Mouse (Mus musculus) kidney, postnatal 14 days (tissue): ENCODE data around the gene Gm37240.

Experiments used
- DNase-seq: peaks from one replicate; pipeline ENCODE4 v3.0.0; 2022; ENCODE audit warnings: mixed read lengths

The Gm37240 gene

DNA sequence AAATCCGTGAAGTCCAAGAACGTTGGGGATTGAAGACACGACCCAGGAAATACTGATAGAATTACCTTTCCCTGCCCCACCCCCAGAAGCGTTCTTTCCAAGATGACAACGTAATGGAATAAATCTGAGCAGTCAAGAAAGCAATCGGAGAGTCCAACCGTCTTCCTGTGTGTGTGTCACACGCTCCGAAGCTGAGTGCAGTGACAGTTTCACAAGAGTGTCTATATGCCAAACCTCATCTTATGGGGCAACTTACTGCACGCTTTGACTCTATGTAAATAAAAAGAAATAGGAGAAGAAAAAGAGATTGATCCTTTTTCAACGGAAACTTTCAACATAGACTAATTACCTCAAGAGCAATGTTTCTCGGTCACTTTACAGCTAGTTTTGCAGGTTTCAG is 715.2 kb downstream of the Gm37240 start:
- no peak for DNase-seq

DNA sequence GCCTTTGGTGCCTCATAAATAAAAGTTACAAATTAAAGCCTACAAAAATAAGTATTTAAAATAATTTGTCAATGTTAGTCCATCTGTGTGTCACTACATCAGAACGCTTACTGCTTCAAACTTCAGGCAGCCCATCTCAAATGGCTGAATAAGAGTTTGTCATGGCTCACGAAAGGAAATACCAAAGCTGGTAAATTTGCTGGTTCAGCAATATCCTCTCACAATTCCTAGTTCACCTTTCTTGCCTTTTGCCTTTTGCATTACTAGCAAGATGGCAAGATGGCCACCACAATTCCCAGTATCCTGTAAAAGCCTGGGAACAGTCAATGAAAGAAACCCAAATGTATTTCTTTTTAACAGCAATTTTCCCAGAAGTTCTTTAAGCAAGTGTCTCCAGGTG is 718.5 kb downstream of the Gm37240 start:
- DNase-seq: no peak

DNA sequence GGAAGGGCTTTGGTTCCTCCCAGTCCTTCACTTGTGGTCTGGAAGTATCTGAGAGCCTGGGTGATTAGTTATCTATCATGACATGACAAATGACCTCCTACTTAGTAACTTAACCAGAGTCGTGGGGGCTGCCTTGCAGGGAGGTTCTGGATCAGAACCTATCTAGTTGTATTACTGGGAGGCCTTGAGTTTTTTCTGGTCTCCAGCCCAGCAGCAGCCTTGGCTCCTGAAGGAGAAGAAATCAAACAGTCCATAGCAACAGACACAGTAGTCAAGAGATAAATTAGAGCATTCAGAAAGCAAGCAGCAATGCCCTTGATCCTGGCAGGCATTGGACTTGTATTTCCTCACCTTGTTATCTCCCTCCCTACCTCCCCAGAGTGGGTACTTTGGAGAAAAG is 722.4 kb downstream of the Gm37240 start:
- DNase-seq: no peak

DNA sequence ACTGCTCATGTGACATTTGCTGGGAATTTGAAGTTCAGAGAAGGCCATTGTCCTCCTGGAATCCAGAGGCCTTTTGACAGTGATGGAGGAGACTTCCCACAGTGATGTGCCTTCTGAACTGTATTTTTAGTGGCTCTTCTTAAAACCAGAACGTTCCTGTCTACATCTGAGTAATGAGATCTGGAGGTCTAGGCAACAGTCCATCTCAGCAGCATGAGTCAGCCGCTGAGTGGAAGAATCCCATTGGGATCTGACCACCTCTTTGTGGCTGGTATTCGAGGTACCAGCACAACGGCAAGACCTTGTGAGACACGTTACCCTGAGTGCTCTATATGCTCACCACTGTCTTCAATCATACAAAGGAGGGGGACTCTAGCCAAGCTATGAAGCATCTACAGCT is 723.9 kb downstream of the Gm37240 start:
- no peak for DNase-seq

DNA sequence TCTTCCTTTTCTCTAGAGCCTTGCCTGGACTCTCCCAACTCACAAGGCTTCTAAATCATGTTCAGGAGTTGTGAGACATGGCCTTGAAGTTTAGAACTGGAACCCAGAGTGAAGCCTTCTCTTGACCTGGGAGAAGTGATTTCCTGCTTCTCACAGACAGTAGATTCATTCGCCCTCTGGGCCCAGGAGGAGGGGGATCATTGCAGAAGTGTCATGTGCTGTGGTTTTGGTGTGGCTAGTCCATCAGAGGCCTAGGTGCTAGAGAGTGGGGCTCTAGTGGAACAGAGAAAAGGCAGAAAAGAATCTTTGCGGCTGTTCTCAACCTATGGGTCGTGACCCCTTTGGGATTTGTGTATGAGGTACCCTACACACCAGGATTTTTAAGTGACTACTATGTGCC is 724.9 kb downstream of the Gm37240 start:
- DNase-seq: no peak

DNA sequence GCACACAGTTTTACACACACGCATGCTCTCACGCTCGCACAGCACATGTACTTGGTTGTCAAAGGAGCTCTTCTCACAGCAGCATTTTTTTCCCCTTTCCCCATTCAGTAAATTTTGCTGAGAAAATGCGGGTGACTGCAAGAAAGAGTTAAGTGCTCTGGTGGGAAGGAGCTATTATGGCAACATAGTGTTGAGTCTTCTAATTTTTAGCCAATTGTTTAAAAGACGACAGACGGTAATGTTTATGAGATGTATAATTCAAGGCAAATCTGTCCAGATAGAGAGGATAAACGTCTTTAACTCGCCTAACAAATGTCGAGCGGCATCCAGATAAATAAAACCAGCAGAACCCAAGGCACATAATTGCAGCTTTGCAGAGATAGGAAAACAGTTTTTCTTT is 726.5 kb downstream of the Gm37240 start:
- DNase-seq: no peak

DNA sequence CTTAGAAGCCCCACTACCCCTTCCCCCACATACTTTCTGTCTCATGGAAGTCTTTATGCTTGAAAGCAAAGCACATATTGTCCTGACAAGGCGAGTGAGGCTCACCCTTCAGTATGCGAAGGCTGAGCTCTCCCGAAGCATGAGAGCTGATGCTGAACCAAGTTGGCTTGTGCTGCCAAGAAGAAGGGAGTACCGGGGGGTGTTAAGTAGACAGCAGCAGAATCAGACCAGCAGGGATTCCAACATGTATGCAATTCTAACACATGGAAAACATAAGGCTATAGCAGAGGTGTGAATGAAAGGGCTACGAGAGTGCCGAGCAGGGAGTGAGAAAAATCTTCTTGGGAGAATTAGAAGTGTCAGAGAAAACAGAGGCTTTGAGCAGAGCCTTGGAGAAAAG is 727.7 kb downstream of the Gm37240 start:
- no peak for DNase-seq

DNA sequence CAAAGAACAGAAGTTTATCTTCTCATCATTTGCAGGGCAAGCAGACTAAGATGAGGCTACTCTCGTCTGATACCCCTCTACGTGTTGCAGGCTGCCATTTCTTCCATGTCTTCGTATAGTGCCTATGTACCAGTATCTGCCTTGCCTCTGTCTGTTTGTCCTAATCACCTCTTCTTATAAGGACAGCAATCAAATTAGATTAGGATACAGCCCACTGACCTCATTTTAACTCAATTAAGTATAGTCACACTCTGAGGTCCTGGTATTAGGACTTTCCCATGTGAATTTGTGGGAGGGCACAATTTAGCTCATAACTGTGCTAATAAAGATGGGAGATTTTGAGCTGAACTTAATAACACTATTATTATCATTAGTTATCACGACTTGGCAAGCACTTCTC is 738.5 kb downstream of the Gm37240 start:
- no peak for DNase-seq

DNA sequence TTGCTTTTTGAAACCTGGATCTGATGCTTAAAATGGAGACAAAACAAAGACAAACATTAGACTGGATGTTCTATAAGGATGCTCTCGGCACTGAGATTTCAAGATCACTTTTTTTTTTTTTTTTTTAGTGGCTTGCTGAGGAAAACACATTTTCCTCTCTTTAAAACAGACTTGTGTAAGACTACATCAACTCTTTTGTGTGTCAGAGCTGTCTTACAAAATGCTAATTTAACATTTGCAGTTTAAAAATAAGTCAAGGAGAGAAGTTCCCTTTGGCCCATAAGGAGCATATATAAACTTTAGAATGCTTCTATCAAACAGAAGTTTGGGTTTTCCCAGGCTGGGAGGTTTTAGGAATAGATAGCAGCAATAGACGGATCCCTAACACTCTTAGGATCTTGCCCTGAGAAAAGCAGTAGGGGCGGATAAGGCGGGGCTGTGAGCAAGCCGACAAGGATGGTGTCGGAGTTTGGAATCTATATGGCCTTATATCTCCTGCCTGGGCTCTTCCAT is 739.2 kb downstream of the Gm37240 start:
- DNase-seq: no peak

DNA sequence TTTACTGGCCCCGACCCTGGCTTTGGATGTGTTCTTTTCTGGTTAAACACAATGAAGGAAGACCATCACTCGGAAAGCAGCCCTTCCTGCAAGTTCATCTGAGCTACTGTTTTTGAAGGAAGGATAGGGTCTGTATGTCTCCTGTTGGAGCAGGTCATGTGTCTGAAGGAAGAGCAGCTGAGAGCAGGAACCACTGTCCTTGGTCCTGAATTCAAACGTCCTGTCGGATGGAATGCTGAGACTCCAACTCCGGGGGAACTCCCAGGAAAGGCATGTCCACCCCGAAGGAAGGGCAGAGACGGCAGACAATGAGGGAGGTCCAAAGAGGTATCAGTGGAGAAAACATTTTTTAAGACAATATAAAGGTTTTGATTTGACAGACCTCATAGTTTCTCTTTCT is 741.8 kb downstream of the Gm37240 start:
- DNase-seq: peak; percentile 23

DNA sequence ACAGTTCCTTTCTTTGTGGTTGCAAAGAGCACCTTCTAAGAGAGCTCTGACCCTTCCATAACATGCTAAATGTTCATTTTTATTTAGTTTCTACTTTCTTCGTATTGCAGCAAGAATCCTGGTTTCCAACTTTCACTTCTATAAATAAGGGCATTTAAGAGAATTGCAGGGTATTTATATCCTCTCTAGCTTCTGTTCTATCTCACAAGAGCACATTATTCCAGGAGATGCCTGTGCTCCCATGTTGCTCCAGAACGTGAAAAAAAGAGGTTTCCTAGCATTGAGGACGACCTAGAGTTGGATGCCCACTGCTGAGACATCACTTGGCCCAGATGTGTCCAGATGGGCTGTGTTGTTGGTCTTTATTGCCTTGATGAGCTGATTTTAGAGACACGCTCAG is 742.2 kb downstream of the Gm37240 start:
- DNase-seq: no peak

DNA sequence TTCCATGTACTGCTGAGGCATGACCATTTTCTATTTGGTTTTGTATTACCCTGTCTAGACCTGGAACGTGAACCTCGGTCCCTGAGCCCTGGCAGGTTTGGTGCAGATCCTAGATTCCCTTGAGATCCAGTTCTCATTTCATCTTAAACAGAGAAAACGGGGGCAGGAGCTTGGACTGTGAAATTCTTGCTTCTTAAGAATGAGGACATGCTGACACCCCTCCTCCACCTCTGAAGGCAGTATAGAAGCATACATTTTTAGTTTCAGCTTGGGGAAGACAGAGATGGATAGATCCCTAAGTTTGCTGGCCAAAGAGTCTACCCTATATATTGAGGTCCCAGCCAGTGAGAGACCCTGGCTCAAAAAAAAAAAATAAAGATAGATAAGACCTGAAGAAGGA is 742.9 kb downstream of the Gm37240 start:
- no peak for DNase-seq

DNA sequence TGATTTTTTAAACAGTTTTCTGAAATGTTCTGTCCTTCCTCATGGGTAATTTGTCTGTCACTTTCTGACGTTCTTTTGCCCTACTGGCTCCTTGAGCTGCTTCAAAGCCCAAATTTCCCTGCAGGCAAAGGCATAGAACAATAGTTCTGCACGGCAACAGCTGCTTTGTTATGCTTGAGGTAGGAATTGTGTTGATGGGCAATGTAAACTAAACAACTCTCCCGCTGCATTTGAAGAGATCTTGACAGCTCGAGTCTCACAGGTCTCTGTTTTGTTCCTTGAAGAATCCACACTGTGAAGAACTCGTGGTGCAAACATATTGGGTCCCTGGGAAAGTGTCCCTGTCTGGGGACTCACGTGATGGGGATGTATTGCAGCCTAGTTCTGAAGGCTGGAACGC is 746.8 kb downstream of the Gm37240 start:
- no peak for DNase-seq

DNA sequence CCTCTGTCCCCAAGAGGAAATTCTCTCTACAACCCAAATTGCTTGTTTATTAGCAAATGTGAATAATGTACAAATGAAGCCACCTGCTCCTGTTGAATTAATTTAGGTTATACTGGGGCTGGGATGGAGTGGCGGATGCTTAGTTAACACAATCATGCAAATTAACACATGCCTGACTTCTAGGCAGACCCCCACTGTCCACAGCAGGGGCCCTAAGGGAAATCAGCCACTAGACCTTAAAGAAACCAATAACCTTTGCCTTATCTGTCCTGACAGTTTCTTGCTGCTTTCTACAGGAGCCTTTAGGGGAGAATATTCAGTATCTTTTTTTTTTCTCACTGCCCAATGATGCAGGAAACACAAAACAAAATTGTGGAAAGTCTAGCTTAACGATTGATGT is 748.9 kb downstream of the Gm37240 start:
- no peak for DNase-seq

DNA sequence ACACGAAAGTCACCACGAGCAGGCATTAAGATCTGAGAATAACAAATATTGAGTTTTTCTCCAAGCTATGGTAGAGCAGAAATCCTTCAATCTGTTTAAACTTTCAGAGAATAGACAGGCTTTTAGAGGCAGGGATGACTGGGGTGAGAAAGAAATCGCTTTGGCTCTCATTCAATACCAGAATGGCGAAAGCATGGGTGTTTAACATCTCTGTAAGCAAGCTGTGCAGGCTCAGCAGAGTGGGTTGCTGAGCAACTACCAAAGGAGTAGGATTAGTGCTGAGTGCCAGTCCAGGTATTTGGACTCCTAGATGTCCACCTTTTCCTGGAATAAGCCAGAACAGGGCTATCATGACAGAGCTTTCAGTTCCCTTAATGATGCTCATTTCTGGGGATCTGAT is 753.8 kb downstream of the Gm37240 start:
- DNase-seq: no peak

DNA sequence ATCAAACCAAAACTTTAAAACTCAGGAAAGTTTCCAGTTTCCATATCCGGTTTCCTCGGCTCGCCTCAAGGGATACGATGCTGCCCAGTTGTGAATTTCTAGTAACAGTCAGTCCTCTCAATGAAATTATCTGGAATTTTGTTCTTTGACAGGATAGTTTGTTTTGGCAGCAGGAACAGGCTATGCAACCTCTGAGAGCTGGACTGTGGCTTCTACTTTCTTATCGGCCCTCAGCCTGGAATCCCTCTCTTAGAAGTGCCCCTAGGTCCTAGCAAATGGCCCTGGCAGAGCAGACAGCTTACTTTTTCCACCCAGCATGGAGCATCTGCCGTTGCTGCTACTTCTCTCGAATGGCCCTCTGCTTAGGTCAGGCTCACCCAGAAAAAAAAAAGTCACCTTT is 755.4 kb downstream of the Gm37240 start:
- DNase-seq: no peak

DNA sequence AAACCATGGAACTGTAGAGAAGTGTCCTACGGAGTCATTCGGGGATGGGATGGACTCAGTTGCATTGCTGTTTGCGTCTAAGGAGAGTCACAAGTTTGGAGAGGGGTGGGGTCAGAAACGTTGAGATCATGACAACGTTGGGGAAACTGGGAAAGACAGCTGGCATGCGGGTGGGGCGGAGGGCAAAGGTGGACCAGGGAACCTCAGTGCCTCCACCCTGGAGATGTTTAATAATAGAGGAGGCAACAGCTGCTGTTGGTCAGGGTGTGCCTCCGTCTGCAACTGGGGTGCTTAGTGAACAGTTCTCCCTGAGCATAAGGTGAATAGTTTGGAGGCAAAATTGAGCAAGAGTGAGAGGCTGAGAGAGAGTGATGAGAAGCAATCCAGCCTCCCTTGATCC is 758.8 kb downstream of the Gm37240 start:
- no peak for DNase-seq

DNA sequence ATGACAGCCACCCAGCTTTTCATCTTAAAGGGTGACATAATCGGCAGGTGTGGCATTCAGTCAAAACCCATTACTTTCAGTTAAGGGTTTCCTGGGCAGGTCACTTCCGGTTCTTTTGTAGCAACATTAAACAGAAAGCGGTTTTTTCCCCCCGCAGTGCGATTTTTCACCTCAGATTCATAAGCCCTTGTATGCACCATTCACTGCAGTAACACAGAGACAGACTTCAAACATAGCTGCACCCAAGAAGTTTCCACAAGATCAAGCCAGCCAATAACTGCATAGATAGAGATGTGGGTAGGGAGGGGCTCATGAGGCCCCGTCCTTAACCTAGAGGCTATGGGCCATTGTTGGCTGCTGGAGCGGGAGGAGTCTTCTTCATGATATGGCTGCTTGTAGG is 760.3 kb downstream of the Gm37240 start:
- DNase-seq: no peak

DNA sequence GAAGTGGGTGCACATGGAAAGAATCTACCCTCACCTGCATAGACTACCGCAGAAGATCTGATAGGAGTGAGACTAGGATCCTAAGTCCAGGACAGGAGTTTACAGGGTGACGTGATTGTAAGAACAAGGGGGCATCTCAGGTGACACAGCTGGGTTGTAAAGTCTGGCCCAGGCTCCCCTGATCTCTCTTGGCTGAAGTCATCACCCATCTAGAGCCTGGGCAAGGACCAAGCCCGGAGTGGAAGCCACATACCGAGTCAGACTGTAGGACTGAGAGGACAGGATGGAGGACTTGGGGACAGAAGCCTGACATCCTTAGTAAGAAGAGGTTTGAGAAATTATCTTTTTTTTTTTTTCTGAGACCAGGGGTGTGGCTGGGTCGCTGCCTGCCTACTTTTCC is 761.8 kb downstream of the Gm37240 start:
- DNase-seq: no peak

DNA sequence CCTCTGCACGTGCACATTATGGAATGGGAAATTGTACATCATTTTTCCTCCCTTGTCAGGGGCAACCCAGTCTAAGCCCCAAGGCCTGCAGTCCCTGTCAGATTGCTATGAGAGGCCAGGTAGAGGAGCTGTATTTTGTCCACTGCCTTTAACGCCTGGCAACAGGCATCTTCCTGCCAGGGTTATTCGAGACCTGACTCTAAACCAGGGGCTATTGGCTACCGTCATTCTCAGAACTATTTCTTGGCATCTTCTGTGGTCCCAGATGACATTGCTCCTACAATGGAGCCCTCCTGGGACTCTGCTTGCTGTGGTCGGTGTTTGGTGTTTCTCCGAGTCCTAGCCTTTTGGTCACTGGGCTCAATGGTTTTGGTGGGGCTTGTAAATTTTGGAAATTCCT is 762.4 kb downstream of the Gm37240 start:
- DNase-seq: no peak

DNA sequence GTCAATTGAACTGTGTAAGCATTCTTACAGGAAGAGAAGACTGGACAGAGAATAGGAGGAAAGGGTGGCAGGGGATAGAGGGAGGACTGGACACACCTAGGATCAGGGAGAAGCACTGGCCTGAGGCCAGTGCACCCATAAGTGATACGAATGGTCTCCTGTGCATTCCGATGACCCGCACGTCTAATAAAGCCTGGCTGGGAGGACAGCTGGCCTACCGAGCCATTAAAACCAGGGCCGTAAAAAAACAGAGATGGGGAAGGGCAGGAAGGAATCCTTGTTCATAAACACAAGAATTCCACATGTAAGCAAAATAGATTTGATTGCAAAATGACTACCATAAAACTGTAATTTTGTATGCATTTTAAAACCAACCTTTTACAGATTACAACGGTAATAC is 762.9 kb downstream of the Gm37240 start:
- DNase-seq: no peak

DNA sequence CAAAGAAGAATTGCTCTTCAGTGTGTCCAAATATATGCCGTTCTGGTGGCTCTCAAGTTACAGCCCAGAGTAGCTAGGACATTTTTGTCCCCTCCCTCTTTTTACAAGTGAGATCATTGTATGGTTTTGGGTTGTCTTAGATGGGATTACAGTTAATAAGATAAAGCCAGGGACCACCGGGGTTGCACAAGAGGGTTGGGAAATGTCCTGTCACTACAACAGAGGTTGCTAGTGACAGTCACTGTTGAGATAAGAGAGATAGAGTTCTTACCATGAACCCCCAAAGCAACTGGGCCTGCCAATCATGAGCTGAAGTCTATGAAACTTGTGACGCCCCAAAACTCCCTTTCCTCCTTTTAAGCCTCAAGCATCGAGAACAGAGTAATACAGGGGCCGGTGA is 769.6 kb downstream of the Gm37240 start:
- no peak for DNase-seq

DNA sequence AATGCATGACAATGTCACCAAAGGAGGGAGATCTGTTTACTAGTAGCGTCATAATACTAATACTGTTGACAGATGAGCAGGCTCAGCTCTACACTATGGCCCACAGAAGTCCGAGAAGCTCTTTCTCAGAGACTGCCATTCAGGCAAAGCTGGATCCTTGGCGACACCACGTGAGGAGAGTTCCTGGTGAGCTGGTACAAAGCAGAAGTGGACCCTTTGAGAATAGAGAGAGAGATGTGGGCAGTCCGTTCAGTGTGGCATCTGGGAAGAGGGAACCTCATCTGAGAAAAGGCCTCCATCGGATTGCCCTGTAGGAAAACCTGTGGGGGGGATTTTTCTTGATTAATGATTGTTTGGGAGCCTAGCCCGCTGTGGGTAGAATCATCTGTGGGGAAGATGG is 770.3 kb downstream of the Gm37240 start:
- DNase-seq: no peak

DNA sequence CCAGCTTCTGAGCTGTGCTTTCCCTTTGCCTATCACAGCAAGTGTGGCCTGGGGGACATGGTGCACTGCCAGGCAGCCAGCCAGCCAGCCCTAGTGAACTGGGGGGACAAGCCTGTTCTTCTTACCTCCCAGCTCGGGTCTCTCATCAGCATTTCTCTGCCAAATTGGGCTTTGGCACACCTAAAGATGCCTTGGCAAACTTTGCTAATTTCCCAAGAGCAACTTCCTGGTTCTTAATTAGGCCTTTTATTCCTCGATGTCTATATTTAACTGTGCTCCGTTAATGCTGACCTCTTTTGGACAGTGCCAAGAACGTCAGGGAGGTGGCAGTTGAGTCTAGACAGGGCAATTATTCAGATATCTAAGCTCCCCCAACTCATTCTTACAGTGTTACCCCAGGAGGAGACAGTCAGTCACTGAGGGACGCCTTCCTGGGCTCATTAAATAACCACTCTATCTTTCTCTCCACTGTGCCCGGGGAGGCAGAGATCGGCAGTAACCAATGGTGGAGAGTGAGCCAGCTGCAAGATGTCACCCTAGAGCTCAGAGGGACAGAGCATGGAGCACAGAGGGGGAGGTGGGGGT is 771.3 kb downstream of the Gm37240 start:
- no peak for DNase-seq

DNA sequence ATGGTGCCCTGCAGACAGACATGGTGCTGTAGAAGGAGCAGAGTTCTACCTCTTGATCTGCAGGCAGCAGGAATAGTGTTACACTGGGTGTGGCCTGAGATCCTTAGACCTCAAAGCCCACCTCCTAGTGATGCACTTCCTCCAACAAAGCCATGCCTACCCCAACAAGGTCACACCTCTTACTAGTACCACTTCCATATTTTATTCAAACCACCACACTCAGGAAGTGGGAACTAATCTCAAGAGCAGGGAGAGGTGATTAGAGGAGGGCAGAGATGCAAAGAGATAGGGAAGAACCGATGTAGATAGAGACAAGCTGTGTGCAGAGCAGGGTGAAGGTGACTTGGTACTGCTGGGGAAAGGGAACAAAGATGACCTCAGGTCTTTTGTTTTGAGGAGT is 773.8 kb downstream of the Gm37240 start:
- DNase-seq: no peak

DNA sequence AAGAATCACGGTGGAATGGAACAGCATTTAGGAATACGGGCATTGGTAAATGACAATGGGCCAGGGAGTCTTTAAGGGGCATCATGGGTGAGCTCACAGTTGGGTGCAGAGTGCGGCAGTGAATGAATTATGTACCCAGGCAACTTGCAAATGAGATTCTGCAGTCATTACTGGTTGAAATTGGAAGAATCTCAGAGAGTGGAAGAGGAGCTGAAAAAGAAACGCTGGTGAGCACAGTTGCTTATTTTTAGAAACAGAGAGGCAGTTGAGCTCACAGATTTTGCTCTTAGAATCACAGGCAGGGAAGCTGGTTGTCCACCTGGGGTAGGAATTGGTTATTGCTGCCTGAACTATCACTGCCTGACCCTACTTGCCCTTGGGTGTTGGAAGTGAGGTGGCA is 776.6 kb downstream of the Gm37240 start:
- no peak for DNase-seq
